In the genomic region with DNA sequence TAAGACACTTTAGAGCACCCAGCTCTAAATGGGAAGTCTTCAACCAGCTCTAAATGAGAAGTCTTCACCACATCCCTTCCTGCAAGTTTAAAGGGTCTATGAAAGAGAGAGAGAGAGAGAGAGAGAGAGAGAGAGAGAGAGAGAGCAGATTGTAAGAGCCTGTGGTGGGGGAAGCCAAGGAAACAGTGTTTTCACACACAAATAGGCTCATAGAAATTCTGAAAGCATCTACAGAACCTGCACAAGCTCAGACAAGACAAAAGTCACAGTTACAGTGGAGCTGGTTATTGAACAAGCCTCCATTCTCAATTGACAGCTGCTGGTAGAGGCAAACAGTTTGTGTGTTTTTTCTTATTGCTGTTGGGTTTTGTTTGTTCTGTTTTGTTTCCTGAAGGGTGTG, we compare ENCODE assay signal across 31 mouse cellular contexts.
"Had no signal": no experiment of that assay in that cellular context is flagged by ENCODE, and none has a peak within 500 bp of the region (broad histone marks: within the 10 kb centered on the region; RNA-seq: fewer than 3 reads in every experiment).

No protein-coding gene starts in this region.

- H3K9me3 ChIP-seq: limb, embryonic 10.5 days; limb, embryonic 12.5 days; limb, embryonic 13.5 days; limb, embryonic 15.5 days; liver, embryonic 12.5 days; liver, embryonic 13.5 days; liver, embryonic 15.5 days; lung, embryonic 15.5 days; megakaryocyte, embryonic 14.5 days; midbrain, embryonic 10.5 days; midbrain, embryonic 12.5 days; midbrain, embryonic 15.5 days; neural tube, embryonic 12.5 days had no signal

- H3K27me3 ChIP-seq: limb, embryonic 12.5 days; limb, embryonic 13.5 days; limb, embryonic 15.5 days; liver, embryonic 12.5 days; liver, embryonic 13.5 days; liver, embryonic 15.5 days; lung, embryonic 15.5 days; megakaryocyte, embryonic 14.5 days; midbrain, embryonic 12.5 days; midbrain, embryonic 15.5 days; neural tube, embryonic 12.5 days had no signal

- H3K27ac ChIP-seq: limb, embryonic 10.5 days; limb, embryonic 12.5 days; limb, embryonic 13.5 days; limb, embryonic 15.5 days; liver, embryonic 12.5 days; liver, embryonic 13.5 days; liver, embryonic 14.5 days; liver, embryonic 15.5 days; lung, embryonic 15.5 days; macrophage; midbrain, embryonic 10.5 days; midbrain, embryonic 12.5 days; midbrain, embryonic 15.5 days; neural tube, embryonic 12.5 days had no signal

- DNase-seq: left cerebral cortex, postnatal 4 days; liver; liver, embryonic 13.5 days; liver, postnatal 0 days; lung, adult 18-20 months; lung, adult 2 months; lung, embryonic 14.5 days; lung, postnatal 10 days; lung, postnatal 14 days; lung, postnatal 36 days; lung, postnatal 4 days; midbrain, embryonic 14.5 days had no signal

- H3K4me3 ChIP-seq: limb, embryonic 10.5 days; limb, embryonic 12.5 days; limb, embryonic 13.5 days; limb, embryonic 15.5 days; liver, embryonic 12.5 days; liver, embryonic 13.5 days; liver, embryonic 15.5 days; lung, embryonic 15.5 days; megakaryocyte, embryonic 14.5 days; midbrain, embryonic 10.5 days; midbrain, embryonic 12.5 days; midbrain, embryonic 15.5 days; myocyte; neural tube, embryonic 12.5 days had no signal

- H3K36me3 ChIP-seq: limb, embryonic 10.5 days; limb, embryonic 12.5 days; limb, embryonic 13.5 days; limb, embryonic 15.5 days; liver, embryonic 12.5 days; liver, embryonic 13.5 days; liver, embryonic 15.5 days; lung, embryonic 15.5 days; midbrain, embryonic 10.5 days; midbrain, embryonic 12.5 days; midbrain, embryonic 15.5 days; neural tube, embryonic 12.5 days had no signal

- H3K4me1 ChIP-seq: limb, embryonic 10.5 days; limb, embryonic 12.5 days; limb, embryonic 13.5 days; limb, embryonic 15.5 days; liver, embryonic 12.5 days; liver, embryonic 13.5 days; liver, embryonic 15.5 days; lung, embryonic 15.5 days; megakaryocyte, embryonic 14.5 days; midbrain, embryonic 10.5 days; midbrain, embryonic 12.5 days; midbrain, embryonic 15.5 days; neural tube, embryonic 12.5 days had no signal

- H3K4me2 ChIP-seq: limb, embryonic 12.5 days; limb, embryonic 13.5 days; limb, embryonic 15.5 days; liver, embryonic 11.5 days; liver, embryonic 12.5 days; liver, embryonic 13.5 days; liver, embryonic 15.5 days; lung, embryonic 14.5 days; lung, embryonic 15.5 days; midbrain, embryonic 11.5 days; midbrain, embryonic 12.5 days; midbrain, embryonic 15.5 days; neural tube, embryonic 12.5 days had no signal

- H3K9ac ChIP-seq: limb, embryonic 12.5 days; limb, embryonic 13.5 days; limb, embryonic 15.5 days; liver, embryonic 12.5 days; liver, embryonic 13.5 days; liver, embryonic 14.5 days; liver, embryonic 15.5 days; liver, postnatal 0 days; lung, embryonic 14.5 days; lung, embryonic 15.5 days; midbrain, embryonic 12.5 days; midbrain, embryonic 15.5 days; neural tube, embryonic 12.5 days had no signal

- ATAC-seq: liver, embryonic 12.5 days; liver, postnatal 0 days; lung, postnatal 0 days; midbrain, embryonic 15.5 days; midbrain, embryonic 16.5 days had no signal
